Mouse (Mus musculus) B cell, adult 2 months (primary cell): ENCODE data around the gene Oip5.
"Not testable (repeated sequence)": the region's sequence is repeated elsewhere in the genome, so short reads cannot be mapped to it uniquely, and the experiment has no call there.

Experiments
- DNase-seq, 2 experiments: peaks; one replicate each; pipeline ENCODE4 v3.0.0; 2022

Oip5 gene

GRCm38 (mm10) chr2:119618199-119618982 lies at the start of gene Oip5, which contains the start of gene Nusap1:
TSS of gene Oip5 (minus strand) at chr2:119618469.
TSS of gene Nusap1 (plus strand) at chr2:119618298.
- DNase-seq = peak; percentile 89 to 93

- not testable (repeated sequence) for DNase-seq
Measured at GRCm38 (mm10) chr2:119665744-119666143, 47.5 kb upstream of the Oip5 start.

GRCm38 (mm10) chr2:119662220-119663182 lies 44.2 kb upstream of the Oip5 start, which contains the start of gene Ndufaf1:
TSS of gene Ndufaf1 (minus strand) at chr2:119662827.
- peak; percentile 87 to 88 for DNase-seq

- no peak for DNase-seq
Measured at GRCm38 (mm10) chr2:119644254-119644653, 26.0 kb upstream of the Oip5 start.

GRCm38 (mm10) chr2:119641214-119641912 lies 23.1 kb upstream of the Oip5 start:
- no peak for DNase-seq

- DNase-seq = peak; percentile 49 to 63
Measured at GRCm38 (mm10) chr2:119636781-119637180, 18.5 kb upstream of the Oip5 start.

- no peak for DNase-seq
Measured at GRCm38 (mm10) chr2:119621302-119621701, 3.0 kb upstream of the Oip5 start.

GRCm38 (mm10) chr2:119619002-119619401 lies 733 bp upstream of the Oip5 start:
- DNase-seq = not testable (repeated sequence)

GRCm38 (mm10) chr2:119617841-119618198 lies 449 bp downstream of the Oip5 start:
- no peak for DNase-seq

- DNase-seq = no peak
Measured at GRCm38 (mm10) chr2:119607023-119607422, 11.2 kb downstream of the Oip5 start.

- DNase-seq = no peak
Measured at GRCm38 (mm10) chr2:119605361-119605973, 12.8 kb downstream of the Oip5 start.

- no peak for DNase-seq
Measured at GRCm38 (mm10) chr2:119603909-119604308, 14.4 kb downstream of the Oip5 start.

- no peak for DNase-seq
Measured at GRCm38 (mm10) chr2:119602488-119602887, 15.8 kb downstream of the Oip5 start.

- not testable (repeated sequence) for DNase-seq
Measured at GRCm38 (mm10) chr2:119601575-119601974, 16.7 kb downstream of the Oip5 start.

GRCm38 (mm10) chr2:119601027-119601426 lies 17.2 kb downstream of the Oip5 start:
- DNase-seq = no peak

GRCm38 (mm10) chr2:119596781-119597330 lies 21.4 kb downstream of the Oip5 start:
- DNase-seq = no peak

- no peak for DNase-seq
Measured at GRCm38 (mm10) chr2:119595308-119595707, 23.0 kb downstream of the Oip5 start.

- peak; percentile 93 for DNase-seq
Measured at GRCm38 (mm10) chr2:119594113-119594981, 23.9 kb downstream of the Oip5 start.

GRCm38 (mm10) chr2:119593765-119594112 lies 24.5 kb downstream of the Oip5 start:
- no peak for DNase-seq

GRCm38 (mm10) chr2:119591247-119591646 lies 27.0 kb downstream of the Oip5 start:
- DNase-seq = peak; percentile 10 to 17

- peak; percentile 84 to 86 for DNase-seq
Measured at GRCm38 (mm10) chr2:119587383-119587782, 30.9 kb downstream of the Oip5 start.
